Mouse (Mus musculus): ENCODE data around the gene Slc38a7.
"Not testable (repeated sequence)": the region's sequence is repeated elsewhere in the genome, so short reads cannot be mapped to it uniquely, and the experiment has no call there.

Slc38a7 gene

GRCm38 (mm10) chr8:95853102-95853843, at the start of gene Slc38a7:
TSS of gene Slc38a7 (minus strand) at chr8:95853539.
- peak; percentile 78 for DNase-seq

GRCm38 (mm10) chr8:95901864-95902263, 48.5 kb upstream of the Slc38a7 start:
- no peak for DNase-seq

- no peak for DNase-seq
These were observed 40.4 kb upstream of the Slc38a7 start for GRCm38 (mm10) chr8:95893701-95894100.

GRCm38 (mm10) chr8:95888285-95889136, 35.2 kb upstream of the Slc38a7 start, which contains the start of gene Got2:
TSS of gene Got2 (minus strand) at chr8:95888547.
- DNase-seq, result peak; percentile 87

GRCm38 (mm10) chr8:95887578-95888284, 34.4 kb upstream of the Slc38a7 start:
- peak; percentile 84 for DNase-seq

GRCm38 (mm10) chr8:95886647-95887577, 33.6 kb upstream of the Slc38a7 start:
- DNase-seq, result peak; percentile 27

GRCm38 (mm10) chr8:95885966-95886365, 32.6 kb upstream of the Slc38a7 start:
- DNase-seq, result no peak

- no peak for DNase-seq
These were observed 32.0 kb upstream of the Slc38a7 start for GRCm38 (mm10) chr8:95885271-95885841.

- DNase-seq, result no peak
These were observed 31.2 kb upstream of the Slc38a7 start for GRCm38 (mm10) chr8:95884491-95884890.

- no peak for DNase-seq
These were observed 28.9 kb upstream of the Slc38a7 start for GRCm38 (mm10) chr8:95882191-95882590.

- no peak for DNase-seq
These were observed 28.2 kb upstream of the Slc38a7 start for GRCm38 (mm10) chr8:95881576-95881975.

GRCm38 (mm10) chr8:95879823-95880222, 26.5 kb upstream of the Slc38a7 start:
- DNase-seq, result no peak

- DNase-seq, result peak; percentile 20
These were observed 25.0 kb upstream of the Slc38a7 start for GRCm38 (mm10) chr8:95878176-95878962.

- DNase-seq, result no peak
These were observed 21.9 kb upstream of the Slc38a7 start for GRCm38 (mm10) chr8:95875270-95875669.

GRCm38 (mm10) chr8:95871690-95872089, 18.4 kb upstream of the Slc38a7 start:
- no peak for DNase-seq

GRCm38 (mm10) chr8:95864851-95865250, 11.5 kb upstream of the Slc38a7 start:
- not testable (repeated sequence) for DNase-seq

- DNase-seq, result not testable (repeated sequence)
These were observed 10.6 kb upstream of the Slc38a7 start for GRCm38 (mm10) chr8:95863761-95864440.

- DNase-seq, result no peak
These were observed 835 bp upstream of the Slc38a7 start for GRCm38 (mm10) chr8:95854174-95854573.

GRCm38 (mm10) chr8:95852290-95852689, 1.0 kb downstream of the Slc38a7 start:
- DNase-seq, result peak; percentile 8

- no peak for DNase-seq
These were observed 3.0 kb downstream of the Slc38a7 start for GRCm38 (mm10) chr8:95850326-95850725.
